Mouse (Mus musculus): Measurements from ENCODE around the gene Slx4ip. TPM values are rescaled to one million over a fixed set of nuclear protein-coding genes. Genes with fewer than 3 reads are reported as not detected.

The Slx4ip gene
- polyA plus RNA-seq, 1 experiment from 2014 or later = 5.1 TPM

DNA sequence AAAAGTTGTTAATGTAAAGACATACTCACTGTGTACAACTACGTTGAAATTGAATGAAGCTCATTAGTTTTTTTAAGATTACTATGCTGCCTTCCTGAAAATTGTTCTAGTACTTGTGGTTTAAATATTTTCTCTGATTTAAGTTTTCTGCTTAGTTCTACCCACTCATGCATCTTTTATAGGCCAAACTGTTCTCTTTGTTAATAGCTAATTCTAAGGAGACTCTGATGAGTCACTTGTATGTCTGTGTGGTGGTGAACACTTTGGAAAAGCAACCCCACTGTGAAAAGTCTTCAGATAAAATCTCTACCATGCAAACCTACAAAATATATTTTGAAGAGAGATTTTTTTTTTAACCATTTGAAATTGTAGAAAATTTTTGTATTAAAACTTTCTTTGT, 47.2 kb downstream of the Slx4ip start:
- H3K4me3 ChIP-seq (ENCODE audit: low read length) = no peak overlapping the region
- no peaks in the 10 kb centered on the region for H3K36me3 ChIP-seq (ENCODE audit: control insufficient read depth, insufficient read depth, low read length)
- no peaks in the 10 kb centered on the region for H3K9me3 ChIP-seq (ENCODE audit: control insufficient read depth, low read length)
- H3K4me2 ChIP-seq (ENCODE audit: low read depth, low read length) = no peak overlapping the region
- no peak for ATAC-seq
- no peaks in the 10 kb centered on the region for H3K27me3 ChIP-seq (replicated peaks; ENCODE audit: control insufficient read depth, insufficient read depth, low read length)
- H3K4me1 ChIP-seq (ENCODE audit: control insufficient read depth, insufficient read depth, low read length) = no peaks in the 10 kb centered on the region
- H3K27ac ChIP-seq (ENCODE audit: low read length) = no peak overlapping the region
- 85% methylated on average over 1 of the region's 1 CpGs for WGBS
- no peak overlapping the region for H3K9ac ChIP-seq (ENCODE audit: low read depth, low read length)

DNA sequence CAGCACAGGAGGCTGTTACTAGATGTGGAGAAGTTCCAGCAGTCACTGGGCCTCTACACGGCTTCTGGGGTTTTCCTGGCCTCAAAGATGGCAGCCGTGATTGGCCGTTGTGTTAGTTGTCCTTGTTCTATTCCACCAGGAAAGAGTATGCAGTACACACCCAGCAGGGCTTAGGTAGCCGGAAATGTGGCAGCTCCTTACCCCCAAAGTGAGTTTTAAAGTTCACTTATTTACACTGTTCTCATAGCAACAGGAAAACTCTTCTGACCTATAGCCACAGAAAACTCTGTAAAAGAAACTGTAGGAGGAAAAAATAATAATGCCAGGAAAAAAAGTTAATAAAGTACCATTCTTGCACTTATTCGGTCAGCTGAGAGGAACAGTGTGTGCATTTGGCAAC, 55.3 kb downstream of the Slx4ip start:
- H3K27me3 ChIP-seq (replicated peaks; ENCODE audit: control insufficient read depth, insufficient read depth, low read length) = no peaks in the 10 kb centered on the region
- H3K9ac ChIP-seq (ENCODE audit: low read depth, low read length) = no peak overlapping the region
- no peaks in the 10 kb centered on the region for H3K9me3 ChIP-seq (ENCODE audit: control insufficient read depth, low read length)
- WGBS = 83% methylated on average over 5 of the region's 5 CpGs
- no peak overlapping the region for H3K27ac ChIP-seq (ENCODE audit: low read length)
- ATAC-seq = no peak
- H3K36me3 ChIP-seq (ENCODE audit: control insufficient read depth, insufficient read depth, low read length) = no peaks in the 10 kb centered on the region
- peaks cover 8% of the 10 kb centered on the region; the same call in 1 of the 2 replicates for H3K4me1 ChIP-seq (ENCODE audit: control insufficient read depth, insufficient read depth, low read length)
- H3K4me3 ChIP-seq (ENCODE audit: low read length) = no peak overlapping the region
- no peak overlapping the region for H3K4me2 ChIP-seq (ENCODE audit: low read depth, low read length)

DNA sequence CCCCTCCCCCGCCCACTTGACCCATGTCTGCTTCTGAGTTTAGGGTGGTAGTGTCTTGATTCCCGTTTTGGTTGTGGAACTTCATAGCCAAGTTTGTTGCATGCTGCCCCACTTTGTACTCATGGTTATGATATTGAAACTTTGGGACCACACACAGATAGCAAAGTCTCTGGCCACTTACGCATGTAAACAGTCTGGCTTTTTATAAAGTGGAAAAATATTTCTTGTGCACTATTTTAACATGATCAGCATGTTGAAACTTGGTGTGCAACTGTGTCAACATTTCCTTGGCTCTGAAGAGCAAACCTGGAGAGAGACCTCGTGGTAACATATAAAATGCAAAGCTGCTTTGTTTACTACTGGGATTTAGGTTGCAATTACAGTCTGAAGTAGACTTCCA, 56.5 kb downstream of the Slx4ip start:
- Histone ChIP-seq H3K36me3 (ENCODE audit: control insufficient read depth, insufficient read depth, low read length) (no peaks in the 10 kb centered on the region), H3K9ac (ENCODE audit: low read depth, low read length) (no peak overlapping the region), H3K27me3 (replicated peaks; ENCODE audit: control insufficient read depth, insufficient read depth, low read length) (no peaks in the 10 kb centered on the region), H3K9me3 (ENCODE audit: control insufficient read depth, low read length) (no peaks in the 10 kb centered on the region), H3K4me1 (ENCODE audit: control insufficient read depth, insufficient read depth, low read length) (peaks cover 8% of the 10 kb centered on the region; the same call in 1 of the 2 replicates), H3K4me2 (ENCODE audit: low read depth, low read length) (no peak overlapping the region), H3K27ac (ENCODE audit: low read length) (no peak overlapping the region), H3K4me3 (ENCODE audit: low read length) (no peak overlapping the region)
- 64% methylated on average over 4 of the region's 4 CpGs for WGBS
- no peak for ATAC-seq

GRCm38 (mm10) chr2:136947937-136948336, 56.9 kb downstream of the Slx4ip start:
- peak overlapping the region; percentile 21; the same call in 1 of the 2 replicates for H3K27ac ChIP-seq (ENCODE audit: low read length)
- peaks cover 8% of the 10 kb centered on the region; the same call in 1 of the 2 replicates for H3K4me1 ChIP-seq (ENCODE audit: control insufficient read depth, insufficient read depth, low read length)
- no peaks in the 10 kb centered on the region for H3K36me3 ChIP-seq (ENCODE audit: control insufficient read depth, insufficient read depth, low read length)
- 32% methylated on average over 5 of the region's 5 CpGs for WGBS
- no peak overlapping the region for H3K4me2 ChIP-seq (ENCODE audit: low read depth, low read length)
- H3K9me3 ChIP-seq (ENCODE audit: control insufficient read depth, low read length) = no peaks in the 10 kb centered on the region
- H3K4me3 ChIP-seq (ENCODE audit: low read length) = no peak overlapping the region
- no peaks in the 10 kb centered on the region for H3K27me3 ChIP-seq (replicated peaks; ENCODE audit: control insufficient read depth, insufficient read depth, low read length)
- H3K9ac ChIP-seq (ENCODE audit: low read depth, low read length) = no peak overlapping the region
- ATAC-seq = peak; percentile 60

- Histone ChIP-seq H3K9me3 (ENCODE audit: control insufficient read depth, low read length) (no peaks in the 10 kb centered on the region), H3K27ac (ENCODE audit: low read length) (no peak overlapping the region), H3K36me3 (ENCODE audit: control insufficient read depth, insufficient read depth, low read length) (no peaks in the 10 kb centered on the region), H3K9ac (ENCODE audit: low read depth, low read length) (no peak overlapping the region), H3K4me1 (ENCODE audit: control insufficient read depth, insufficient read depth, low read length) (peaks cover 8% of the 10 kb centered on the region; the same call in 1 of the 2 replicates), H3K4me3 (ENCODE audit: low read length) (no peak overlapping the region), H3K4me2 (ENCODE audit: low read depth, low read length) (no peak overlapping the region), H3K27me3 (replicated peaks; ENCODE audit: control insufficient read depth, insufficient read depth, low read length) (no peaks in the 10 kb centered on the region)
- ATAC-seq = peak; percentile 45; the same call in 1 of the 2 replicates
- 24% methylated on average over 1 of the region's 1 CpGs for WGBS
These were observed 61.2 kb downstream of the Slx4ip start for GRCm38 (mm10) chr2:136952238-136952637.

DNA sequence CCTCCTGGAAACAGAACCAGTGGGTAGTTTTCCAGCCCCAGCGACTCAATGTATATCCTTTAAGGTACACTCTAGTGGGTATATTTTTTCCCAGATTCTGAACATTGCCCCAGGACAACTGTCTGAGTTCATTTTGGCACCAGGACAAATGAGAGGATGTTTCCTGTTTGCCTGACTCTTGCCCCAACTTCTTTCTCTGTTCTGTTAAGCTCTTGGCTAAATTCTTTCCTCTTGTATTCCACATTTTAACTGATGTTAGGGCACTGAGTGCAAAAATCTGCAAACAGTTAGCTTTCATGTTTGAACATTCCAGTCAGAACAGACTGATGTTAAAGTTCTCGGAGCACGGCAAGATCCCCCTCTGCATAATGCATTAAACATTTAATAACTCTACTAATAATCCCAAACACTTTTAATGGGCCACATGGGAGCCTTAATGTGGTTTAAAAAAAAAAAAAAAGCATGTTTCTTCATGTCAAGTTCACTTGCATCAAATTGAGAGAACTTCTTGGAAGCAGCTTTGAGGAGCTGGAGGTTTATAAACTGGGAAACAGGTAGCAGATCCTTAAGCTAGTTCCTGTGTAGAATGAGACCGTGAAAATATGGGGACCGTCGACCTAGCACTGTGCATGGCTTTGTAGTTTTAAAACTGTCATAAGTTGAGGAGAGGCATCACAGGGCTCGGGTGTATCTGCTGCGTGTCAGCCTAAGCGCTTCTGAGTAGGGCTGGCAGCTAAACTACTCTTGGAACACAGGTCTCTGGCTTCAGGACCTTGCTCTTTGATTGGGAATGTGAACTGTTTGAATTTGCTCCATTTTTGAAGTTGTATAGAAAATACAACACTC, 64.9 kb downstream of the Slx4ip start:
- Histone ChIP-seq H3K4me3 (ENCODE audit: low read length) (no peak overlapping the region), H3K4me2 (ENCODE audit: low read depth, low read length) (no peak overlapping the region), H3K36me3 (ENCODE audit: control insufficient read depth, insufficient read depth, low read length) (no peaks in the 10 kb centered on the region), H3K27ac (ENCODE audit: low read length) (no peak overlapping the region), H3K9ac (ENCODE audit: low read depth, low read length) (no peak overlapping the region), H3K9me3 (ENCODE audit: control insufficient read depth, low read length) (no peaks in the 10 kb centered on the region), H3K27me3 (replicated peaks; ENCODE audit: control insufficient read depth, insufficient read depth, low read length) (no peaks in the 10 kb centered on the region), H3K4me1 (ENCODE audit: control insufficient read depth, insufficient read depth, low read length) (no peaks in the 10 kb centered on the region)
- 55% methylated on average over 9 of the region's 9 CpGs for WGBS
- ATAC-seq = no peak

DNA sequence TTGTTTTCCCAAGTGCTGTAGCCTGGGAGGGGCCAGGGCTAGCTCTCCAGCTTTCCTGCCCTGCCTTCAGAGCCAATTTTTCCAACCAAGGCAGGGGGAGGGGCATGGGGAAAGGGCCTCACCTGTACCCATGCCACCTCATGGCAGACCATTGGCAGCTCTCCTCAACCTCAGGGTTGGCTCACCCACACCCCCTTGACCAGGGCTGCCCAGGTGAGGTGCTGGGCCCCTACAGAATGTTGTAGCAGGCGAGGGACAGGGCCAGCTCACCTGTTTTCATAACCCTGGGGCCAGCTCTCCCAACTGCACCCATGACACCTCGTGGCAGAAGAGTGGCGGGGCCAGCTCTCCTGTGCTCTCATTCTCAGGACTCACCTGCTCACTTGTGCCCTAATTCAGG, 67.7 kb downstream of the Slx4ip start:
- WGBS = 81% methylated on average over 3 of the region's 3 CpGs
- no peaks in the 10 kb centered on the region for H3K9me3 ChIP-seq (ENCODE audit: control insufficient read depth, low read length)
- no peak overlapping the region for H3K4me2 ChIP-seq (ENCODE audit: low read depth, low read length)
- no peak overlapping the region for H3K4me3 ChIP-seq (ENCODE audit: low read length)
- H3K27ac ChIP-seq (ENCODE audit: low read length) = no peak overlapping the region
- H3K36me3 ChIP-seq (ENCODE audit: control insufficient read depth, insufficient read depth, low read length) = no peaks in the 10 kb centered on the region
- no peaks in the 10 kb centered on the region for H3K27me3 ChIP-seq (replicated peaks; ENCODE audit: control insufficient read depth, insufficient read depth, low read length)
- H3K4me1 ChIP-seq (ENCODE audit: control insufficient read depth, insufficient read depth, low read length) = no peaks in the 10 kb centered on the region
- ATAC-seq = no peak
- no peak overlapping the region for H3K9ac ChIP-seq (ENCODE audit: low read depth, low read length)

- 74% methylated on average over 1 of the region's 1 CpGs for WGBS
- H3K9ac ChIP-seq (ENCODE audit: low read depth, low read length) = no peak overlapping the region
- H3K4me3 ChIP-seq (ENCODE audit: low read length) = no peak overlapping the region
- H3K9me3 ChIP-seq (ENCODE audit: control insufficient read depth, low read length) = no peaks in the 10 kb centered on the region
- H3K4me2 ChIP-seq (ENCODE audit: low read depth, low read length) = no peak overlapping the region
- ATAC-seq = no peak
- no peaks in the 10 kb centered on the region for H3K36me3 ChIP-seq (ENCODE audit: control insufficient read depth, insufficient read depth, low read length)
- no peak overlapping the region for H3K27ac ChIP-seq (ENCODE audit: low read length)
- no peaks in the 10 kb centered on the region for H3K27me3 ChIP-seq (replicated peaks; ENCODE audit: control insufficient read depth, insufficient read depth, low read length)
- no peaks in the 10 kb centered on the region for H3K4me1 ChIP-seq (ENCODE audit: control insufficient read depth, insufficient read depth, low read length)
These were observed 84.8 kb downstream of the Slx4ip start for GRCm38 (mm10) chr2:136975774-136976173.

DNA sequence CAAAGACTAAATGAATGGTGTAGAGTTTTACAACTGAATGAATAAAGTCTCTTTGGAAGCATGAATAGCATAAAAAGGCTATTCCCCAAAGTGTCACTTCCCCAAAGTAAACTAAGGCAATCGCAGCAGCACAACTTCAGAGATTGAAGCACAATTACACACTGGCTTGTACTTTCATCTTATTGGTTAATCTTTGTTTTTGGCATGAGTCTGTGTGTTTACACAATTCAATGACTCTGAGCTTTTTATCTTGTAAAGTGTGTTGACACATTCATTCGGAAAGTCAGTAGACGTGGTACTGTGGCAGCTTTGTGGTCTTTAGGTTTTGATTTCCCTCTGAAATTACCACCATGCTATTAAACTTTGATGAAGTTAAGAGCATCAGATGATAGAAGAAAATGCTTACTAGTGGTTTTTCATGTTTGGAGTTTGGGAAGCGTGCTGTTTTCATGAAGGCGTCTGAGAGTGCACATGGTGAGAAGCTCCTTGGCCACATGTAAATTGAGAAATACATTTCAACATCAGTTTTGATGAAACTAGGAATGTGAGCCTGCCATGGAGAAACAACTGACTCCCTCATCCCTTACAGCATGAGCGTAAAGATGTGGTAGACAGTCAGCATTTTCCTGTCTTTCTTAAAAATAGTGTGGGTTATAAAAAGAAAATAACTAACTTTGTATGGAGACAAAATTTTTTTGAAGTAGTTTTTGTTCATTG, 88.2 kb downstream of the Slx4ip start:
- no peak overlapping the region for H3K4me3 ChIP-seq (ENCODE audit: low read length)
- H3K9ac ChIP-seq (ENCODE audit: low read depth, low read length) = no peak overlapping the region
- H3K4me2 ChIP-seq (ENCODE audit: low read depth, low read length) = no peak overlapping the region
- no peaks in the 10 kb centered on the region for H3K36me3 ChIP-seq (ENCODE audit: control insufficient read depth, insufficient read depth, low read length)
- ATAC-seq = no peak
- WGBS = 75% methylated on average over 6 of the region's 6 CpGs
- H3K9me3 ChIP-seq (ENCODE audit: control insufficient read depth, low read length) = no peaks in the 10 kb centered on the region
- H3K27ac ChIP-seq (ENCODE audit: low read length) = no peak overlapping the region
- no peaks in the 10 kb centered on the region for H3K27me3 ChIP-seq (replicated peaks; ENCODE audit: control insufficient read depth, insufficient read depth, low read length)
- H3K4me1 ChIP-seq (ENCODE audit: control insufficient read depth, insufficient read depth, low read length) = no peaks in the 10 kb centered on the region

Data from intestine, embryonic 16.5 days (tissue).